Mouse (Mus musculus): Measurements from ENCODE around the gene Mpped2. TPM values are rescaled to one million over a fixed set of nuclear protein-coding genes. Genes with fewer than 3 reads are reported as not detected.

Gene Mpped2
- polyA plus RNA-seq, 1 experiment, result 7.6 TPM

GRCm38 (mm10) chr2:106895326-106896023, 202.4 kb downstream of the Mpped2 start:
- no peaks in the 10 kb centered on the region for H3K9me3 ChIP-seq (replicated peaks; ENCODE audit: control insufficient read depth, insufficient read depth, low read length, poor library complexity, severe bottlenecking)
- H3K27me3 ChIP-seq (ENCODE audit: control insufficient read depth, insufficient read depth, low read length, poor library complexity, severe bottlenecking), result no peaks in the 10 kb centered on the region
- TF ChIP-seq CTCF (IDR thresholded peaks at IDR 0.05; ENCODE audit: low read depth, low read length) (no peak), EP300 (IDR thresholded peaks at IDR 0.05; ENCODE audit: insufficient read depth, low read depth, low read length) (0 out of 2 replicates have a peak, but pooled peaks have one; percentile 4)
- H3K4me1 ChIP-seq (ENCODE audit: control insufficient read depth, insufficient read depth, low read length), result no peaks in the 10 kb centered on the region
- no peak overlapping the region for H3K27ac ChIP-seq (ENCODE audit: insufficient read depth, low read length)
- H3K4me3 ChIP-seq (ENCODE audit: low read depth, low read length), result no peak overlapping the region
- H3K9ac ChIP-seq (ENCODE audit: low read depth, poor library complexity, severe bottlenecking), result no peak overlapping the region
- no peaks in the 10 kb centered on the region for H3K36me3 ChIP-seq (ENCODE audit: control insufficient read depth, insufficient read depth, low read length, poor library complexity, severe bottlenecking)

GRCm38 (mm10) chr2:106896024-106896384, 202.9 kb downstream of the Mpped2 start:
- no peak overlapping the region for H3K27ac ChIP-seq (ENCODE audit: insufficient read depth, low read length)
- H3K4me1 ChIP-seq (ENCODE audit: control insufficient read depth, insufficient read depth, low read length), result no peaks in the 10 kb centered on the region
- TF ChIP-seq POLR2A (IDR thresholded peaks at IDR 0.05; ENCODE audit: insufficient read depth, low read length), result no peak
- no peak for TF ChIP-seq CTCF (IDR thresholded peaks at IDR 0.05; ENCODE audit: low read depth, low read length)
- no peak for TF ChIP-seq EP300 (IDR thresholded peaks at IDR 0.05; ENCODE audit: insufficient read depth, low read depth, low read length)

GRCm38 (mm10) chr2:106911951-106912480, 218.9 kb downstream of the Mpped2 start:
- no peak overlapping the region for H3K4me3 ChIP-seq (ENCODE audit: low read depth, low read length)
- no peak overlapping the region for H3K27ac ChIP-seq (ENCODE audit: insufficient read depth, low read length)
- H3K9me3 ChIP-seq (replicated peaks; ENCODE audit: control insufficient read depth, insufficient read depth, low read length, poor library complexity, severe bottlenecking), result no peaks in the 10 kb centered on the region
- no peak for TF ChIP-seq CTCF (IDR thresholded peaks at IDR 0.05; ENCODE audit: low read depth, low read length)
- TF ChIP-seq POLR2A (IDR thresholded peaks at IDR 0.05; ENCODE audit: insufficient read depth, low read length), result no peak
- TF ChIP-seq EP300 (IDR thresholded peaks at IDR 0.05; ENCODE audit: insufficient read depth, low read depth, low read length), result no peak
- H3K9ac ChIP-seq (ENCODE audit: low read depth, poor library complexity, severe bottlenecking), result no peak overlapping the region
- no peaks in the 10 kb centered on the region for H3K36me3 ChIP-seq (ENCODE audit: control insufficient read depth, insufficient read depth, low read length, poor library complexity, severe bottlenecking)
- H3K27me3 ChIP-seq (ENCODE audit: control insufficient read depth, insufficient read depth, low read length, poor library complexity, severe bottlenecking), result no peaks in the 10 kb centered on the region
- H3K4me1 ChIP-seq (ENCODE audit: control insufficient read depth, insufficient read depth, low read length), result no peaks in the 10 kb centered on the region

More at GRCm38 (mm10) chr2:106896024-106896384, 202.9 kb downstream of the Mpped2 start:
- Histone ChIP-seq H3K36me3 (ENCODE audit: control insufficient read depth, insufficient read depth, low read length, poor library complexity, severe bottlenecking) (no peaks in the 10 kb centered on the region), H3K27me3 (ENCODE audit: control insufficient read depth, insufficient read depth, low read length, poor library complexity, severe bottlenecking) (no peaks in the 10 kb centered on the region), H3K4me3 (ENCODE audit: low read depth, low read length) (no peak overlapping the region), H3K9me3 (replicated peaks; ENCODE audit: control insufficient read depth, insufficient read depth, low read length, poor library complexity, severe bottlenecking) (no peaks in the 10 kb centered on the region), H3K9ac (ENCODE audit: low read depth, poor library complexity, severe bottlenecking) (no peak overlapping the region)
